Mouse (Mus musculus): ENCODE results near the gene AF366264. TPM values are rescaled to one million over a fixed set of nuclear protein-coding genes. Genes with fewer than 3 reads are reported as not detected.
A peak's percentile ranks its signal among the peaks of the same experiment; 100 is the strongest.
"Not testable (repeated sequence)": the region's sequence is repeated elsewhere in the genome, so short reads cannot be mapped to it uniquely, and the experiment has no call there.

Gene AF366264
- not detected for total RNA-seq (2021)
- long read RNA-seq, experiment 1 = 0 reads
- long read RNA-seq, experiment 2 = 0 reads

GRCm38 (mm10) chr8:13838289-13838688 is at the start of gene AF366264:
Gene AF366264 (minus strand): TSS chr8:13838389.
- DNase-seq (ENCODE audit: low spot score) = not testable (repeated sequence)

DNA sequence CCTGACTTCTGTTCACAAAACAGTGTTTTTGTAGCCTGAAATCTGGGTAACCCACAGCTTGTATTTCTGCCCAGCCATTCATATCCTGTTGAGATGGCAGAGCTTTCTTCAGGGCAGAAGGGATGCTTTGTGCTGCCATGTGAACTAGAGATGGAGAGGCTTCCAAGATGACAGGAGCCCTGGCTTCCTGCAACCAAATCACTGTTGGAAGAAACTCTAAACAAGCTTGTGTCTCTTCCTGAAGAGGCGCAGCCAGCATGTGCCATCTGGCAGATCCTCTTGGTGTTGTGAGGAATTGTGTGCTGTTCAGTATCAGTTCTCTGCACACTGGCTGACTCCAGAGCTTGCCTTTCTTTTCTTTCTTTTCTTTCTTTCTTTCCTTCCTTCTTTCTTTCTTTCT is 5.1 kb upstream of the AF366264 start:
- DNase-seq (ENCODE audit: low spot score) = not testable (repeated sequence)

DNA sequence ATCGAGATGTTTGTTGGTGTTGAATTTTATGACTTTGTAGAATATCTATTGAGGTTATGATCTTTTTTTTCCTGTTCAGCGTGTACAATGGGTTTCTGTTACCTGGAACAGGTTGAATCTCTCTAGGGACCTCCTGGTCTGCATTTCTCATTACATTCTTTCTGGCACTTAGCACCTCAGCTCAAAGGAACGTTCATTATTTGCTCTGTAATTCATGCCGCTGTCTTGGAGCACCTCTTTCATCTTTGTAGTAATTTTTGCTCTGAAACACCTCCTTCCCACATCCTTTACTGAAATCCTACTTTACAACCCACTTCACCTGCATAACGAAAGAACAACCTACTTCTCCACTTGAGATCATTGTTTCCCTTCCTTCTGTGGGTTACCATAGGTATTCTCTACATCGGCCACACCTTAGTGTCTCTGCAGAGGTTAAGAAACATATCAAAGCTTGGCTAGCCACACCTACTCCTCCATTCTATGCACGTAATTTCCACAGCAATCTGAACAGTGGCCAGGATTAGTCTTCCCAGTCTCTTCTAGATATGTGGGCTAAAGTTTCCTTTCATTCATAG is 9.5 kb downstream of the AF366264 start:
- DNase-seq (ENCODE audit: low spot score) = no peak

GRCm38 (mm10) chr8:13799566-13799965 is 38.6 kb downstream of the AF366264 start:
- DNase-seq (ENCODE audit: low spot score) = no peak

GRCm38 (mm10) chr8:13797676-13798075 is 40.5 kb downstream of the AF366264 start:
- DNase-seq (ENCODE audit: low spot score) = no peak

DNA sequence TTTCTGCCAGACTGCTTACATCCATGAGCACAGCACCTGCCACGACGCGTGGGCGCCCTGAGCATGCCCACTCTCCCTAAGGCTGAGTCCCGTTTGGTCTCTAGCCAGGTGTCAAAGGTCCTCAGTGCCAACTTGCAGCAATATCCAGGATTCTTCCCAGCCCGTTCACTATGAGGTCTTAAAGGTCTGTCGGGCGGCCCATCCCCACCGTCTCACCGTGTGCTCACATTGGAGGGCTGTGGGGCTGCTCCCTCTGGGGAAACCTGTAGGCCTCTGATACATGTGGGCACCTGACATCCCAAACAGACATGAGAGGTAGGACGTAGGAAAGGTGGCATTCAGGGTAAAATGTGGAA is 44.5 kb downstream of the AF366264 start:
- no peak for DNase-seq (ENCODE audit: low spot score)

DNA sequence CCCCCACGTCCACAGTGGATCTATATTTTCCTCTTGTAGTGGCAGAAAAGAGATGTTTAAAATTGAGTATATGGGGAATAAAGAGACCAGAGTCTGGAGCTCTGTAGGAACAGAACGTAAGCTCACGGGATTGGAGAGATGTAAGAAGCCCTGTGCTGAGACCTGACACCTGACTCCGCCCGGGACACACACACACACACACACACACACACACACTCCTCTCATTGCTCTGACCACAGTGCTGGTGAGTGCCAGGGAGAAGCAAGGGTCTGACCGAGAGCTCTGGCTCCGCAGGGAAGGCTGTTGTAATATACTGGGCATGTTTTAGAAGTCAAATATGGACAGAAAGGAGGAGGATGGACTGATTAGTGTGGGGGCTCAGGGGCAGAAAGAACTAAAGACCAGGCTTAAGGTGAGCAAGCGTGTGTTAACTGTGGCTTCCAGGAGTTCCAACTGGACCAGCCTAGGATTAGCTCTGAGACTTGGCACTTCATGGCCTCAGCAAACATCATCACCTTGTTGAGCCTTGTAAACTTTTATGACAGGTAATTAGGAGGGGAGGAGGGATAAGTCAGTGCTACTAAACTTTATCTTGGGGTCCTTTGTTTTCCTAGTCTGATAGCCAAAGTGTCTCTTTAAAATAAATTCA is 45.0 kb downstream of the AF366264 start:
- no peak for DNase-seq (ENCODE audit: low spot score)

- DNase-seq (ENCODE audit: low spot score) = no peak
These were observed 48.6 kb downstream of the AF366264 start for GRCm38 (mm10) chr8:13789606-13790005.

DNA sequence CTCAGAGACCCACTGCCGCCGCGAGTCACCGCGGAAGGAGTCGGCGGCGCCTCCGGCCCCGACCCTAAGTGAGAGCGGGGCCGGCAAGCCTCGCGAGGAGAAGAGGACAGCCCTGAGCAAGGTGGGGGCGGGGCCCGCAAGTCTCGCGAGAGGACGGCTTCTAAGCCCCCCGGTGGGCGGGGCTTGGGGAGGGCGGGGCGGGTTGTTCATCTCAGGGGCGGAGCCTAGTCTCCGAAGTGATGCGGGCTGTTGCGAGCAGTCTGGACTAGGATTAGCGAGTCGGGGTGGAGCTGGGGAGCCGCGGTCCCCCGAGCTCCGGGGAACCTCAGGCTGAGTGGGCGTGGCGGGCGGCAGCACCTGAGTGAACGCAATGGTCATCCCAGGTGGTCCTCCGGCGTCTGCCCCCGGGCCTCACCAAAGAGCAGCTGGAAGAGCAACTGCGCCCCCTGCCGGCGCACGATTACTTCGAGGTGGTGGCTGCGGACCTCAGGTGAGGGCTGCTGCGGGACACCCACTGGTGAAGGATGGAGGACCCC is 52.4 kb downstream of the AF366264 start:
- peak; percentile 96 for DNase-seq (ENCODE audit: low spot score)

DNA sequence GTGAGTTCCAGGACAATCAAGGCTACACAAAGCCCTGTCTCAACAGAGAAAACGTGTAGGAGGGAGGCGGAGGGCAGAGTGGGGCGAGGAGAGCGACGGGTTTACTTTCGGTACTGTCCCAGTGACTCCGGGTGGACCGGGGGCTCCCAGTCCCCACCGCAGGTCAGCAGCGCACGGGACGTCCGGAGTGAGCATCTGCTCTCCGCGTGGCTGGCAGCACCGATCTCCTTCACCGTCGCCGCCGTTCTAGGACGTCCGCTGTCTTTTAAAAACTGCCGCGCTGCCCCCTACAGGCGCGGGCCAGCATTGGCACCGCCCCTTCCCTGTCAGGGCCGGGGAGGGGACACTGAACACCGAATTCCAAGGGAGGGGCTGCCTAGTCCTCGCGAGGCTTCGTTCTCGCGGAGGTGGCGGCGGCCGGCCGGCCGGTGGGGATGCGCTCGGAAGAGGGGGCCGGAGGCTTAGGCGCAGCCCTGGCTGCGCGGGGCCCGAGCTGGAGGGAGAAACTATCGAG is 52.9 kb downstream of the AF366264 start, which contains the start of gene Upf3a:
Gene Upf3a, plus strand, starts transcription at position 366 of the 514 bp plus-strand sequence.
- peak; percentile 91 for DNase-seq (ENCODE audit: low spot score)

Other genes with a start within 250 kb of the AF366264 start
- 1 to 10 TPM; 6.8 to 7.3 TPM for gene Rasa3, start 160.8 kb downstream of the AF366264 start, total RNA-seq (2021)
- not detected for gene Cfap97d2, start 132.5 kb downstream of the AF366264 start, total RNA-seq (2021)
- gene Cdc16, start 80.7 kb downstream of the AF366264 start, total RNA-seq (2021) = 10 to 100 TPM; 24.6 to 25.0 TPM
- gene Upf3a, start 52.8 kb downstream of the AF366264 start, total RNA-seq (2021) = 10 to 100 TPM in 1 of 2 experiments, 1 to 10 TPM in 1; 8.2 to 10.3 TPM
- gene Champ1, start 31.3 kb upstream of the AF366264 start, total RNA-seq (2021) = 1 to 10 TPM; 7.2 to 7.5 TPM
- 1 to 10 TPM; 5.5 to 6.9 TPM for gene Coprs, start 51.9 kb upstream of the AF366264 start, total RNA-seq (2021)

Measured in gastrocnemius, adult 18-20 months (tissue).